Mouse (Mus musculus): Measurements from ENCODE around the gene Cdkal1. TPM values are rescaled to one million over a fixed set of nuclear protein-coding genes. Genes with fewer than 3 reads are reported as not detected.

The Cdkal1 gene
- 34.0 and 39.2 TPM in 2 replicates for polyA plus RNA-seq (2014; fragmentation: Nextera tagmentation; extraction: Ambion mirVana)

GRCm38 (mm10) chr13:29855281-29856031 lies at the start of gene Cdkal1:
Gene Cdkal1, minus strand, starts transcription at chr13:29855674.
- Histone ChIP-seq H3K9me3 (ENCODE audit: control insufficient read depth, low read length) (no peaks in the 10 kb centered on the region), H3K9ac (ENCODE audit: low read length) (peak within 1 kb of the TSS; percentile 88), H3K27me3 (ENCODE audit: control insufficient read depth, insufficient read depth, low read length) (no peaks in the 10 kb centered on the region), H3K36me3 (ENCODE audit: control insufficient read depth, insufficient read depth, low read length) (peaks cover 2% of the 10 kb centered on the region; the same call in 1 of the 2 replicates), H3K27ac (replicated peaks; ENCODE audit: low read depth, low read length) (peak within 1 kb of the TSS; percentile 78), H3K4me3 (ENCODE audit: low read depth, low read length) (peak within 1 kb of the TSS; percentile 78), H3K4me2 (ENCODE audit: low read depth, severe bottlenecking) (peak within 1 kb of the TSS; percentile 49), H3K4me1 (ENCODE audit: control insufficient read depth, insufficient read depth, low read length) (no peaks in the 10 kb centered on the region)
- DNase-seq (ENCODE audit: low spot score) (peak; percentile 85), ATAC-seq (ENCODE audit: insufficient number of reproducible peaks, low FRiP score, low TSS enrichment, low read depth) (peak; percentile 82; the same call in 1 of the 2 replicates)
- WGBS: 1% methylated on average over 33 of the region's 33 CpGs

GRCm38 (mm10) chr13:29903341-29903740 lies 47.9 kb upstream of the Cdkal1 start:
- Histone ChIP-seq H3K27me3 (ENCODE audit: control insufficient read depth, insufficient read depth, low read length) (no peaks in the 10 kb centered on the region), H3K27ac (replicated peaks; ENCODE audit: low read depth, low read length) (no peak overlapping the region), H3K36me3 (ENCODE audit: control insufficient read depth, insufficient read depth, low read length) (peaks cover 14% of the 10 kb centered on the region), H3K4me3 (ENCODE audit: low read depth, low read length) (no peak overlapping the region), H3K4me2 (ENCODE audit: low read depth, severe bottlenecking) (no peak overlapping the region), H3K9ac (ENCODE audit: low read length) (no peak overlapping the region), H3K4me1 (ENCODE audit: control insufficient read depth, insufficient read depth, low read length) (no peaks in the 10 kb centered on the region), H3K9me3 (ENCODE audit: control insufficient read depth, low read length) (no peaks in the 10 kb centered on the region; the same call in 1 of the 2 replicates)
- DNase-seq (ENCODE audit: low spot score) (no peak), ATAC-seq (ENCODE audit: insufficient number of reproducible peaks, low FRiP score, low TSS enrichment, low read depth) (no peak)
- WGBS: 97% methylated on average over 1 of the region's 1 CpGs

- DNase-seq (ENCODE audit: low spot score): no peak
- no peaks in the 10 kb centered on the region for H3K27me3 ChIP-seq (ENCODE audit: control insufficient read depth, insufficient read depth, low read length)
- no peak overlapping the region for H3K4me2 ChIP-seq (ENCODE audit: low read depth, severe bottlenecking)
- peaks cover 8% of the 10 kb centered on the region; the same call in 1 of the 2 replicates for H3K36me3 ChIP-seq (ENCODE audit: control insufficient read depth, insufficient read depth, low read length)
- no peaks in the 10 kb centered on the region; the same call in 1 of the 2 replicates for H3K9me3 ChIP-seq (ENCODE audit: control insufficient read depth, low read length)
- no peak overlapping the region for H3K9ac ChIP-seq (ENCODE audit: low read length)
- H3K27ac ChIP-seq (replicated peaks; ENCODE audit: low read depth, low read length): no peak overlapping the region
- no peaks in the 10 kb centered on the region for H3K4me1 ChIP-seq (ENCODE audit: control insufficient read depth, insufficient read depth, low read length)
- H3K4me3 ChIP-seq (ENCODE audit: low read depth, low read length): no peak overlapping the region
- 88% methylated on average over 1 of the region's 1 CpGs for WGBS
- ATAC-seq (ENCODE audit: insufficient number of reproducible peaks, low FRiP score, low TSS enrichment, low read depth): no peak
These were observed 47.2 kb upstream of the Cdkal1 start for GRCm38 (mm10) chr13:29902676-29903075.

- Histone ChIP-seq H3K9me3 (ENCODE audit: control insufficient read depth, low read length) (no peaks in the 10 kb centered on the region; the same call in 1 of the 2 replicates), H3K4me1 (ENCODE audit: control insufficient read depth, insufficient read depth, low read length) (no peaks in the 10 kb centered on the region), H3K4me2 (ENCODE audit: low read depth, severe bottlenecking) (no peak overlapping the region), H3K4me3 (ENCODE audit: low read depth, low read length) (no peak overlapping the region), H3K9ac (ENCODE audit: low read length) (no peak overlapping the region), H3K27ac (replicated peaks; ENCODE audit: low read depth, low read length) (no peak overlapping the region), H3K36me3 (ENCODE audit: control insufficient read depth, insufficient read depth, low read length) (peaks cover 4% of the 10 kb centered on the region; the same call in 1 of the 2 replicates), H3K27me3 (ENCODE audit: control insufficient read depth, insufficient read depth, low read length) (no peaks in the 10 kb centered on the region)
- ATAC-seq (ENCODE audit: insufficient number of reproducible peaks, low FRiP score, low TSS enrichment, low read depth) (no peak), DNase-seq (ENCODE audit: low spot score) (no peak)
- 76% methylated on average over 4 of the region's 4 CpGs for WGBS
These were observed 46.2 kb upstream of the Cdkal1 start for GRCm38 (mm10) chr13:29901641-29902040.

- WGBS: 89% methylated on average over 3 of the region's 3 CpGs
- no peak overlapping the region for H3K9ac ChIP-seq (ENCODE audit: low read length)
- H3K27me3 ChIP-seq (ENCODE audit: control insufficient read depth, insufficient read depth, low read length): no peaks in the 10 kb centered on the region
- ATAC-seq (ENCODE audit: insufficient number of reproducible peaks, low FRiP score, low TSS enrichment, low read depth): no peak
- no peak overlapping the region for H3K4me2 ChIP-seq (ENCODE audit: low read depth, severe bottlenecking)
- H3K9me3 ChIP-seq (ENCODE audit: control insufficient read depth, low read length): no peaks in the 10 kb centered on the region
- H3K36me3 ChIP-seq (ENCODE audit: control insufficient read depth, insufficient read depth, low read length): no peaks in the 10 kb centered on the region
- H3K4me3 ChIP-seq (ENCODE audit: low read depth, low read length): no peak overlapping the region
- no peak for DNase-seq (ENCODE audit: low spot score)
- no peaks in the 10 kb centered on the region for H3K4me1 ChIP-seq (ENCODE audit: control insufficient read depth, insufficient read depth, low read length)
- no peak overlapping the region for H3K27ac ChIP-seq (replicated peaks; ENCODE audit: low read depth, low read length)
These were observed 11.3 kb upstream of the Cdkal1 start for GRCm38 (mm10) chr13:29866780-29867179.

- ATAC-seq (ENCODE audit: insufficient number of reproducible peaks, low FRiP score, low TSS enrichment, low read depth) (no peak), DNase-seq (ENCODE audit: low spot score) (no peak)
- Histone ChIP-seq H3K9me3 (ENCODE audit: control insufficient read depth, low read length) (no peaks in the 10 kb centered on the region), H3K27ac (replicated peaks; ENCODE audit: low read depth, low read length) (no peak overlapping the region), H3K27me3 (ENCODE audit: control insufficient read depth, insufficient read depth, low read length) (no peaks in the 10 kb centered on the region), H3K9ac (ENCODE audit: low read length) (no peak overlapping the region), H3K36me3 (ENCODE audit: control insufficient read depth, insufficient read depth, low read length) (no peaks in the 10 kb centered on the region), H3K4me2 (ENCODE audit: low read depth, severe bottlenecking) (no peak overlapping the region), H3K4me1 (ENCODE audit: control insufficient read depth, insufficient read depth, low read length) (no peaks in the 10 kb centered on the region), H3K4me3 (ENCODE audit: low read depth, low read length) (no peak overlapping the region)
- WGBS: 76% methylated on average over 6 of the region's 6 CpGs
These were observed 8.9 kb upstream of the Cdkal1 start for GRCm38 (mm10) chr13:29864331-29864730.

- no peak for ATAC-seq (ENCODE audit: insufficient number of reproducible peaks, low FRiP score, low TSS enrichment, low read depth)
- no peaks in the 10 kb centered on the region for H3K27me3 ChIP-seq (ENCODE audit: control insufficient read depth, insufficient read depth, low read length)
- no peak overlapping the region for H3K4me3 ChIP-seq (ENCODE audit: low read depth, low read length)
- H3K4me1 ChIP-seq (ENCODE audit: control insufficient read depth, insufficient read depth, low read length): no peaks in the 10 kb centered on the region
- H3K9ac ChIP-seq (ENCODE audit: low read length): no peak overlapping the region
- no peak overlapping the region for H3K27ac ChIP-seq (replicated peaks; ENCODE audit: low read depth, low read length)
- H3K9me3 ChIP-seq (ENCODE audit: control insufficient read depth, low read length): no peaks in the 10 kb centered on the region
- H3K4me2 ChIP-seq (ENCODE audit: low read depth, severe bottlenecking): no peak overlapping the region
- 75% methylated on average over 2 of the region's 2 CpGs for WGBS
- DNase-seq (ENCODE audit: low spot score): no peak
- H3K36me3 ChIP-seq (ENCODE audit: control insufficient read depth, insufficient read depth, low read length): no peaks in the 10 kb centered on the region
These were observed 4.6 kb upstream of the Cdkal1 start for GRCm38 (mm10) chr13:29860087-29860486.

- Histone ChIP-seq H3K9ac (ENCODE audit: low read length) (no peak overlapping the region), H3K27ac (replicated peaks; ENCODE audit: low read depth, low read length) (no peak overlapping the region), H3K4me1 (ENCODE audit: control insufficient read depth, insufficient read depth, low read length) (no peaks in the 10 kb centered on the region), H3K36me3 (ENCODE audit: control insufficient read depth, insufficient read depth, low read length) (no peaks in the 10 kb centered on the region), H3K27me3 (ENCODE audit: control insufficient read depth, insufficient read depth, low read length) (no peaks in the 10 kb centered on the region), H3K9me3 (ENCODE audit: control insufficient read depth, low read length) (no peaks in the 10 kb centered on the region), H3K4me2 (ENCODE audit: low read depth, severe bottlenecking) (no peak overlapping the region), H3K4me3 (ENCODE audit: low read depth, low read length) (no peak overlapping the region)
- DNase-seq (ENCODE audit: low spot score) (no peak), ATAC-seq (ENCODE audit: insufficient number of reproducible peaks, low FRiP score, low TSS enrichment, low read depth) (no peak; the same call in 1 of the 2 replicates)
- WGBS: 24% methylated on average over 4 of the region's 4 CpGs
These were observed 2.0 kb upstream of the Cdkal1 start for GRCm38 (mm10) chr13:29857436-29857835.
